Mouse (Mus musculus): Measurements from ENCODE around the gene Tbc1d9b.
"Not testable (repeated sequence)": the region's sequence is repeated elsewhere in the genome, so short reads cannot be mapped to it uniquely, and the experiment has no call there.

Gene Tbc1d9b

GRCm38 (mm10) chr11:50138206-50138822 is 7.1 kb downstream of the Tbc1d9b start:
- DNase-seq (ENCODE audit: low read depth, low spot score): no peak

GRCm38 (mm10) chr11:50139571-50139970 is 8.4 kb downstream of the Tbc1d9b start:
- DNase-seq (ENCODE audit: low read depth, low spot score): no peak

GRCm38 (mm10) chr11:50145529-50145928 is 14.3 kb downstream of the Tbc1d9b start:
- no peak for DNase-seq (ENCODE audit: low read depth, low spot score)

GRCm38 (mm10) chr11:50146121-50146520 is 14.9 kb downstream of the Tbc1d9b start:
- DNase-seq (ENCODE audit: low read depth, low spot score): no peak

GRCm38 (mm10) chr11:50147267-50147957 is 16.2 kb downstream of the Tbc1d9b start:
- no peak for DNase-seq (ENCODE audit: low read depth, low spot score)

- no peak for DNase-seq (ENCODE audit: low read depth, low spot score)
These were observed 16.8 kb downstream of the Tbc1d9b start for GRCm38 (mm10) chr11:50147958-50148476.

GRCm38 (mm10) chr11:50149200-50149599 is 18.0 kb downstream of the Tbc1d9b start:
- DNase-seq (ENCODE audit: low read depth, low spot score): no peak

- no peak for DNase-seq (ENCODE audit: low read depth, low spot score)
These were observed 18.5 kb downstream of the Tbc1d9b start for GRCm38 (mm10) chr11:50149603-50150150.

- DNase-seq (ENCODE audit: low read depth, low spot score): no peak
These were observed 20.2 kb downstream of the Tbc1d9b start for GRCm38 (mm10) chr11:50151374-50151773.

GRCm38 (mm10) chr11:50154166-50154565 is 23.0 kb downstream of the Tbc1d9b start:
- no peak for DNase-seq (ENCODE audit: low read depth, low spot score)

GRCm38 (mm10) chr11:50154777-50155520 is 23.8 kb downstream of the Tbc1d9b start:
- no peak for DNase-seq (ENCODE audit: low read depth, low spot score)

GRCm38 (mm10) chr11:50155785-50156184 is 24.6 kb downstream of the Tbc1d9b start:
- DNase-seq (ENCODE audit: low read depth, low spot score): no peak

- DNase-seq (ENCODE audit: low read depth, low spot score): no peak
These were observed 25.6 kb downstream of the Tbc1d9b start for GRCm38 (mm10) chr11:50156725-50157258.

GRCm38 (mm10) chr11:50158346-50158745 is 27.1 kb downstream of the Tbc1d9b start:
- no peak for DNase-seq (ENCODE audit: low read depth, low spot score)

GRCm38 (mm10) chr11:50159347-50159746 is 28.2 kb downstream of the Tbc1d9b start:
- no peak for DNase-seq (ENCODE audit: low read depth, low spot score)

- DNase-seq (ENCODE audit: low read depth, low spot score): peak; percentile 55
These were observed 30.5 kb downstream of the Tbc1d9b start for GRCm38 (mm10) chr11:50161578-50162304.

GRCm38 (mm10) chr11:50162338-50163050 is 31.3 kb downstream of the Tbc1d9b start:
- no peak for DNase-seq (ENCODE audit: low read depth, low spot score)

GRCm38 (mm10) chr11:50168352-50168751 is 37.2 kb downstream of the Tbc1d9b start:
- DNase-seq (ENCODE audit: low read depth, low spot score): no peak

- DNase-seq (ENCODE audit: low read depth, low spot score): not testable (repeated sequence)
These were observed 43.0 kb downstream of the Tbc1d9b start, which contains the start of gene Mrnip for GRCm38 (mm10) chr11:50174111-50174729. Gene Mrnip (plus strand): TSS chr11:50174444.

- DNase-seq (ENCODE audit: low read depth, low spot score): peak; percentile 94
These were observed 43.6 kb downstream of the Tbc1d9b start for GRCm38 (mm10) chr11:50174730-50175187.
